Mouse (Mus musculus) bone marrow macrophage, adult 2 months (primary cell): ENCODE results near the gene Hmgn1.

Experiments
- CTCF ChIP-seq: IDR thresholded peaks from 2 replicates; pipeline ENCODE4 v1.5.1; 2012; ENCODE audit warnings: low read depth, mild to moderate bottlenecking, low read length, moderate library complexity
- POLR2A ChIP-seq: IDR thresholded peaks from 2 replicates; pipeline ENCODE4 v1.6.1; 2012; ENCODE audit warnings: mild to moderate bottlenecking, low read depth, low read length, borderline replicate concordance

GRCm38 (mm10) chr16:96157171-96157570 lies 29.6 kb upstream of the Hmgn1 start:
- TF ChIP-seq CTCF: no peak
- TF ChIP-seq POLR2A: no peak
